Mouse (Mus musculus): Measurements from ENCODE around the gene Polr2l. TPM values are rescaled to one million over a fixed set of nuclear protein-coding genes. Genes with fewer than 3 reads are reported as not detected.
A peak's percentile ranks its signal among the peaks of the same experiment; 100 is the strongest.

The Polr2l gene
- polyA plus RNA-seq, 1 experiment = 5.0 TPM

DNA sequence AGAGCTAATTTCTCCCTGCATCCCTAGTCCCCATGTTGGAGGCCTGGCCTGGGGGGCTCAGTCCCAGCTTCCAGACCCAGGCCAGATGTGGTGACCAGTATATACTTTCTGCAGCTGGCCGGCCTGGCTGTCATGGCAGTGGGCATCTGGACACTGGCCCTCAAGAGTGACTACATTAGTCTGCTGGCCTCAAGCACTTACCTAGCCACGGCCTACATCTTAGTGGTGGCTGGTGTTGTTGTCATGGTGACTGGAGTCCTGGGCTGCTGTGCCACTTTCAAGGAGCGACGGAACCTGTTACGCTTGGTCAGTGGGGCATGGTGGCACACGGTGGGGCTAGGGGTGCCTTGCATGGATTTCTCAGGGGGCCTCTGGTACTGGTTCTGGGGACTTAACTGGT lies 5.6 kb downstream of the Polr2l start:
- H3K27ac ChIP-seq (ENCODE audit: insufficient read depth, low read depth, low read length) = peak overlapping the region; percentile 88
- peak overlapping the region; percentile 75 for H3K4me3 ChIP-seq (ENCODE audit: insufficient read depth, low read length)
- TF ChIP-seq CTCF (IDR thresholded peaks at IDR 0.05; ENCODE audit: low read depth, low read length) (no peak), POLR2A (IDR thresholded peaks at IDR 0.05; ENCODE audit: borderline replicate concordance, low read depth, low read length) (no peak)
- peaks cover 58% of the 10 kb centered on the region for H3K4me1 ChIP-seq (ENCODE audit: control insufficient read depth, insufficient read depth, low read length)

DNA sequence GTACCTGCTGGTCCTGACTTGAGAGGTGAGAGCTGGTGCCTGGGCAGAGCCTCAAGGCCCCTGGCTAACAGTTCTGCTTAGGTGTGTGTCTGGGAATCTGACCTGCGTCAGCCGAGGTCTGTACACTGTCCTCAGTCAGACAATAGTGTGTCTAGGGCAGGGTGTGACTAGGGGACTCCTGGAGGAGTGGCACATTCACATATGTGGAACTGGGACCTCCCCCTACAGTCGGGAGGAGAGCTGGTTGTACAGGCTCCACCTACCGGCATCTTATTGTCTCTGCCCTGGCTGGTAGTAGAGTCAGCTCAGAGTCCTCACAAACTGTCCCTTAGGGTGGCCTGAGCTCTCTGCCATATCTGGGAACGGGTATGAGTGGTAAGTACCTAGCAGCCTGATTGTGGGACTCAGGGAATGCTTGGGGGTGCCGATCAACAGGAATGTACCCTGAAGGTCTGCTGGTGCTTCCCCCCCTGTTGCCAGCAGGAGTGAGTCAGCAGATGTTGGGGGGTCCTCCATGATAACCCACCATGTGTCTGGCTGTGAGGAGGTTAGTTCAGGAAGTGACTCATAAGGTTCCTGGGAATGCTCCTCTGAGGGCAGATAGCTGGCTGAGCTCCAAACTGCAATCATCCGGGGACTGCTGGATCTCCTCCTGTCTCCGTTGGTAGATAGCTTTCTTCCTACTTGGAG lies 6.3 kb downstream of the Polr2l start:
- Histone ChIP-seq H3K4me1 (ENCODE audit: control insufficient read depth, insufficient read depth, low read length) (peaks cover 62% of the 10 kb centered on the region), H3K27ac (ENCODE audit: insufficient read depth, low read depth, low read length) (peak overlapping the region; percentile 88), H3K4me3 (ENCODE audit: insufficient read depth, low read length) (peak overlapping the region; percentile 75)
- TF ChIP-seq POLR2A (IDR thresholded peaks at IDR 0.05; ENCODE audit: borderline replicate concordance, low read depth, low read length) (no peak), CTCF (IDR thresholded peaks at IDR 0.05; ENCODE audit: low read depth, low read length) (no peak)

DNA sequence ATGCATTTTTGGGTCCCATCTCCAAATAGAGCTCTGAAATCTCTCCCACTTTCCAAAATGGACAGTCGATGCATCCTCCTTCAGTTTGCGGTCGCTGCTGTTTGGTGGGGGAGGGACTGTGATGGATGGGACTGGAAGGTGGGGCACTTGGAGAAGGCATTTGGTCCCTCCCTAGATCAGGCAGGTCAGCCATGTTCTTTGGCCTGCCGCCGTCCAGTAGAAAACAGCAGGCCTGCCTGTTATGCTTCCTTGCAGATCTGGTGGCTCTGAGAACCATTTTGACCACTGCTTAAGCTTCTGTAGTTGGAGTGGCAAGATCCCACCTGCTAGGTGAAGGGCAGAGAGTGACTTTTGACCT lies 6.8 kb downstream of the Polr2l start:
- peak overlapping the region; percentile 88 for H3K27ac ChIP-seq (ENCODE audit: insufficient read depth, low read depth, low read length)
- H3K4me1 ChIP-seq (ENCODE audit: control insufficient read depth, insufficient read depth, low read length) = peaks cover 64% of the 10 kb centered on the region
- H3K4me3 ChIP-seq (ENCODE audit: insufficient read depth, low read length) = peak overlapping the region; percentile 75
- TF ChIP-seq POLR2A (IDR thresholded peaks at IDR 0.05; ENCODE audit: borderline replicate concordance, low read depth, low read length) = no peak
- no peak for TF ChIP-seq CTCF (IDR thresholded peaks at IDR 0.05; ENCODE audit: low read depth, low read length)

DNA sequence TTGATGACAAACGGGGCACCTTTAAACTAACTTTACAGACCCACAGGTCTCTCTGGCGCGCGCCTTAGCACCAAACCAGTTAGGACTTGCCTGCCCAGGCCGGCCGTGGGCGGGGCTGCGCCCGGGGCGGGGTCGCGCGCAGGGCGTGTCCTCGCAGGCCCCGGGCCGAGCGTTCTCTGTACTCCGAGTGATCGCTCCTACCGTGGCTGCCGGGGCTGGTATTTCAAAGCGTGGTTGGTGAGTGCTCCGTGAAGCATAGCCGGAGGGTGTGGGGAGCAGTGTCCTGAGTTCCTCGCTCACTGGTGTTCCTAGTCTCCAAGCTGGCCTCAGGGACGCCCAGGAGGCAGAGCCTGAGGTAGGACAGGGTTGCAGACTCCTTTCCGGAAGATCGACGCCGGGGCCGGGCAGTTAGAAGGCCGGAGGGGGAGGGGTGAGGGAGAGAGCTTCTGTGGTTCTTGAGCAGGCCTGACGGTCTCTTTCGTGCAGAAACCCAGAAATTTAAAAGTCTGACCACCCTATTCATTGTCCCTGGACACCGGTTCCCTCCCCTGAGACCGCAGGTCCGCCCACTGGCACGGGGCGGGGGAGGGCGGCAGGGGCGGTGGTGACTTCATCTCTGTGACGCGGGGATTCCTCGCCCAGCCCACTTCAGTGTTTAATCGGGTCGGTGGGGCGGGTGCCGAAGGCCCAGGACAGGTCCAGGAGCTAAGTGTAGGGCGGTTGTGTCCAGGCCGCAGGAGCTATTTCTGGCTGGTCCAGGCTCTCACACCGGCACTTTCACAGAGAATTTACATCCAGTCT lies 7.5 kb downstream of the Polr2l start, which contains the start of gene Cd151:
TSS of gene Cd151 (plus strand) at position 163 of the 801 bp plus-strand sequence.
- TF ChIP-seq POLR2A (IDR thresholded peaks at IDR 0.05; ENCODE audit: borderline replicate concordance, low read depth, low read length) (no peak), CTCF (IDR thresholded peaks at IDR 0.05; ENCODE audit: low read depth, low read length) (no peak)
- peak within 1 kb of the TSS; percentile 88 for H3K27ac ChIP-seq (ENCODE audit: insufficient read depth, low read depth, low read length)
- peaks cover 69% of the 10 kb centered on the region for H3K4me1 ChIP-seq (ENCODE audit: control insufficient read depth, insufficient read depth, low read length)
- peak within 1 kb of the TSS; percentile 75 for H3K4me3 ChIP-seq (ENCODE audit: insufficient read depth, low read length)

DNA sequence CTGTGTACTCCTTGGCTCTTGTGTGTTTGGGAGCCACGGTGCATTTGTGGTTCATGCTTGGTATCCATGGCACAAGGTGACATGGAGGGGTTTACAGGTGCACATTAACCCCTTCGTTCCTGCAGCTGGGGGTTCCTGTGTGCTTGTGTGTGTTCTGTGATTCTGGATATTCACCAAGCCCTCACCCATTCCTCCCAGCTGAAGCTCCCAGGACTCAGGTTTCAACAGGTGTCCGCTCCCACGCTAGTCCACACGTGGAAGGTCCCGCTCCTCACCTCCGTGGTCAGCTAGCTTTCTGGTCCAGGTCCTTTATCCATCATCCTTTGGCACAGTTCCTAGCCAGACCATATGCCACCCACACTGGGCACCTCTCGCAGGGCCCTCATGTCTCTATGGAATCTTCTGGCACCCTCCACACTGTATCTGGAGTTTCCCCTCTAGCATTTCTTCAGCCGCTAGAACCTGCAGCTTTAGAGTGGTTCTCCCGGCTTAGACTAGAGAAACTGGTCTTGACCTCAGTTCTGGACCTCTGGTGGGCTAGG lies 8.3 kb downstream of the Polr2l start:
- Histone ChIP-seq H3K27ac (ENCODE audit: insufficient read depth, low read depth, low read length) (peak overlapping the region; percentile 41), H3K4me1 (ENCODE audit: control insufficient read depth, insufficient read depth, low read length) (peaks cover 69% of the 10 kb centered on the region), H3K4me3 (ENCODE audit: insufficient read depth, low read length) (peak overlapping the region; percentile 75)
- TF ChIP-seq POLR2A (IDR thresholded peaks at IDR 0.05; ENCODE audit: borderline replicate concordance, low read depth, low read length) (no peak), CTCF (IDR thresholded peaks at IDR 0.05; ENCODE audit: low read depth, low read length) (no peak)

DNA sequence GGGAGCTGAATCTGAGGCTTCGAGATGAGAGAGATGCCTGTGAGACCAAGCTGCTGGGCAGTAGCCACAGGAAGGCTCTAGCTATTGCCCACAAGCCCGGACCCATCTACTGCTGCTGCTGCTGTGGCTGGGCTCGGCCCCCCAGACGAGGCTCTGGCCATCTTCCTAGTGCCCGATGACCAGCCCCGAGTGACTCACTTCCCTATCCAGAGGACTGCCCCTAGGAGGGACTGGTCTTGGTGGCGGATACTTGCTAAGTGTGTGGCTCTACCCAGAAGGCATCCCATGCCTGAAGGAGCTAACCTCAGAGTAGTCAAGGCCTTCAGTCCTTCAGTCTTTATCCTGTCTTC lies 8.9 kb downstream of the Polr2l start:
- TF ChIP-seq CTCF (IDR thresholded peaks at IDR 0.05; ENCODE audit: low read depth, low read length) = no peak
- no peak for TF ChIP-seq POLR2A (IDR thresholded peaks at IDR 0.05; ENCODE audit: borderline replicate concordance, low read depth, low read length)
- H3K4me3 ChIP-seq (ENCODE audit: insufficient read depth, low read length) = peak overlapping the region; percentile 21; the same call in 1 of the 2 replicates
- peak overlapping the region; percentile 66 for H3K27ac ChIP-seq (ENCODE audit: insufficient read depth, low read depth, low read length)
- peaks cover 69% of the 10 kb centered on the region for H3K4me1 ChIP-seq (ENCODE audit: control insufficient read depth, insufficient read depth, low read length)

GRCm38 (mm10) chr7:141465388-141466044 lies 9.4 kb downstream of the Polr2l start:
- peaks cover 69% of the 10 kb centered on the region for H3K4me1 ChIP-seq (ENCODE audit: control insufficient read depth, insufficient read depth, low read length)

GRCm38 (mm10) chr7:141464603-141465201 lies 10.2 kb downstream of the Polr2l start:
- Histone ChIP-seq H3K4me1 (ENCODE audit: control insufficient read depth, insufficient read depth, low read length) (peaks cover 69% of the 10 kb centered on the region), H3K27ac (ENCODE audit: insufficient read depth, low read depth, low read length) (no peak overlapping the region), H3K4me3 (ENCODE audit: insufficient read depth, low read length) (no peak overlapping the region)
- no peak for TF ChIP-seq CTCF (IDR thresholded peaks at IDR 0.05; ENCODE audit: low read depth, low read length)
- TF ChIP-seq POLR2A (IDR thresholded peaks at IDR 0.05; ENCODE audit: borderline replicate concordance, low read depth, low read length) = no peak

More at GRCm38 (mm10) chr7:141465388-141466044, 9.4 kb downstream of the Polr2l start:
- TF ChIP-seq POLR2A (IDR thresholded peaks at IDR 0.05; ENCODE audit: borderline replicate concordance, low read depth, low read length) (no peak), CTCF (IDR thresholded peaks at IDR 0.05; ENCODE audit: low read depth, low read length) (no peak)
- Histone ChIP-seq H3K27ac (ENCODE audit: insufficient read depth, low read depth, low read length) (peak overlapping the region; percentile 66), H3K4me3 (ENCODE audit: insufficient read depth, low read length) (peak overlapping the region; percentile 21; the same call in 1 of the 2 replicates)
